Mouse (Mus musculus): ENCODE results near the gene Ube2h.
A peak's percentile ranks its signal among the peaks of the same experiment; 100 is the strongest.

The Ube2h gene

GRCm38 (mm10) chr6:30304399-30304917 is at the start of gene Ube2h:
Ube2h (minus strand) TSS chr6:30304539.
- peak; percentile 98 for DNase-seq (ENCODE audit: low read depth, low spot score)

GRCm38 (mm10) chr6:30353661-30354060 is 49.3 kb upstream of the Ube2h start:
- DNase-seq (ENCODE audit: low read depth, low spot score) = no peak

GRCm38 (mm10) chr6:30352762-30353161 is 48.4 kb upstream of the Ube2h start:
- no peak for DNase-seq (ENCODE audit: low read depth, low spot score)

GRCm38 (mm10) chr6:30351290-30351689 is 47.0 kb upstream of the Ube2h start:
- no peak for DNase-seq (ENCODE audit: low read depth, low spot score)

- DNase-seq (ENCODE audit: low read depth, low spot score) = no peak
Observed at GRCm38 (mm10) chr6:30347288-30347801, 43.0 kb upstream of the Ube2h start.

- no peak for DNase-seq (ENCODE audit: low read depth, low spot score)
Observed at GRCm38 (mm10) chr6:30346737-30347136, 42.4 kb upstream of the Ube2h start.

GRCm38 (mm10) chr6:30344032-30344431 is 39.7 kb upstream of the Ube2h start:
- no peak for DNase-seq (ENCODE audit: low read depth, low spot score)

- no peak for DNase-seq (ENCODE audit: low read depth, low spot score)
Observed at GRCm38 (mm10) chr6:30340231-30340873, 36.0 kb upstream of the Ube2h start.

GRCm38 (mm10) chr6:30336912-30337311 is 32.6 kb upstream of the Ube2h start:
- DNase-seq (ENCODE audit: low read depth, low spot score) = peak; percentile 49

GRCm38 (mm10) chr6:30332262-30332661 is 27.9 kb upstream of the Ube2h start:
- DNase-seq (ENCODE audit: low read depth, low spot score) = no peak

- no peak for DNase-seq (ENCODE audit: low read depth, low spot score)
Observed at GRCm38 (mm10) chr6:30330706-30331105, 26.4 kb upstream of the Ube2h start.

- DNase-seq (ENCODE audit: low read depth, low spot score) = no peak
Observed at GRCm38 (mm10) chr6:30325932-30326501, 21.7 kb upstream of the Ube2h start.

- DNase-seq (ENCODE audit: low read depth, low spot score) = no peak
Observed at GRCm38 (mm10) chr6:30321002-30321401, 16.7 kb upstream of the Ube2h start.

- no peak for DNase-seq (ENCODE audit: low read depth, low spot score)
Observed at GRCm38 (mm10) chr6:30319216-30319615, 14.9 kb upstream of the Ube2h start.

GRCm38 (mm10) chr6:30312006-30312405 is 7.7 kb upstream of the Ube2h start:
- no peak for DNase-seq (ENCODE audit: low read depth, low spot score)

- no peak for DNase-seq (ENCODE audit: low read depth, low spot score)
Observed at GRCm38 (mm10) chr6:30308751-30309150, 4.4 kb upstream of the Ube2h start.

- DNase-seq (ENCODE audit: low read depth, low spot score) = no peak
Observed at GRCm38 (mm10) chr6:30307691-30308090, 3.4 kb upstream of the Ube2h start.

- DNase-seq (ENCODE audit: low read depth, low spot score) = peak; percentile 43
Observed at GRCm38 (mm10) chr6:30303771-30304398, 454 bp downstream of the Ube2h start.

GRCm38 (mm10) chr6:30302781-30303631 is 1.3 kb downstream of the Ube2h start:
- peak; percentile 41 for DNase-seq (ENCODE audit: low read depth, low spot score)

GRCm38 (mm10) chr6:30302156-30302555 is 2.2 kb downstream of the Ube2h start:
- DNase-seq (ENCODE audit: low read depth, low spot score) = no peak

- peak; percentile 50 for DNase-seq (ENCODE audit: low read depth, low spot score)
Observed at GRCm38 (mm10) chr6:30300901-30301300, 3.4 kb downstream of the Ube2h start.

GRCm38 (mm10) chr6:30300372-30300771 is 4.0 kb downstream of the Ube2h start:
- peak; percentile 96 for DNase-seq (ENCODE audit: low read depth, low spot score)

Data from brain, adult 2 months (tissue).